Mouse (Mus musculus) heart, adult 8-10 months (tissue): Measurements from ENCODE around the gene 4930404H24Rik. TPM values are rescaled to one million over a fixed set of nuclear protein-coding genes. Genes with fewer than 3 reads are reported as not detected.
"Not testable (repeated sequence)": the region's sequence is repeated elsewhere in the genome, so short reads cannot be mapped to it uniquely, and the experiment has no call there.

ENCODE experiments used
- DNase-seq: peaks from one replicate; pipeline ENCODE4 v3.0.0; 2022; ENCODE audit warnings: low spot score
- total RNA-seq, 4 experiments: library from RNA; stranded (reverse); gene quantifications; 2 replicates each; pipeline ENCODE4 v1.2.4; 2022

The 4930404H24Rik gene
- total RNA-seq, 4 experiments from 2014 or later: not detected

GRCm38 (mm10) chr2:153478583-153478982 is 14.0 kb upstream of the 4930404H24Rik start:
- peak; percentile 73 for DNase-seq

DNA sequence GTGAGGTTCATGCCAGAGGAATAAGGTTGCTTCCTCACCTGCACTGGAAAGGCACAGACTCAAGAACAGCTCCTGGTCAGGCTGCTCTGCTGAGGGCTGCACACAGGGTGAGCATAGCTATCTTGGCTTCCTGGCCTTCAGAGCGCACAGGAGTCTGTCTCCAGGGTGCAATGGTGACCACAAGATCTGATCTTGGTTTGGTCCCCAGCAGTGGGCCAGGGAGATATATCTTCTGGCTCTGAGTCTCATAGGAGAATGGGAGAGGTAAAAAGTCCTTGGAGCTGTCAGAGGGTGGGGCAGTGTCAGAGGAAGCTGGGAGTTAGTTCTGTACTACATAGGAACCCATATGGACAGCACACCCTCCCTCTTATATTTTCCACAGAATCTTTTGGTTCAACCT is 13.1 kb upstream of the 4930404H24Rik start:
- no peak for DNase-seq

DNA sequence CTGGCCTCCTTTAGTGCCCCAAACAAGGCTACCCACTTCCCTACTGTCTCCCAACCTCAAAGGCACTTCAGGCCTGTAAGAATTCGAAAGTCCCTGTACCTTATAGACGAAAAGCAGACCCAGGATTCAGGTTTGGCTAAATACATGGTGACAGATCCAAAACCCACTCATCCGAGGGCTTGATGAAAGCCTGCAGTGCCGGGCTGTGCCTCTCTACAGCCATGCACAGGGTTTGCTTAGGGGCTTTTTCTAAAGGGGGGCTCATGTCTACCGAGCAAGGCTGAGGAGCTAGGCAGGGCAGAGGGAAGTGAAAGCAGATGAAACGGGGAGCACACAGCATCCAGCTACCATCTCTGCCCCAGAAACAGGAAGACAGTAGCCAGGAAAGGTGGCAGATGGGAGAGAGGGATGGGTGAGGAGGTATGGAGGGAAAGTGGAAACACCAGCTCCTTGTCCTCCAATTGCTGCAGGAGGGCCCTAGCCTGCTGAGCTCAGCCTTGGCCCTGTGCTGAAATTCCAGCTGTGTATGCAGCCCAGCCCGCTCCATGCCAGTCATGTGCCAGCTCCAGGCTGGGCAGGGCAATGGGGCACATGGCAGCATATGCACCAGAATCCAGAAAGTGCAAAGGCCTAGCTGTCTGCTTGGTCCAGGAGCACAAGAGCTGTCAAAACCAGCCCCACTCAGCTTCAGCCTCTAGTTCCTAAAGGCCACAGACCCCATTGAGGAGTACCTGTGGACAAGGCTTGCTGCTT is 11.3 kb upstream of the 4930404H24Rik start:
- no peak for DNase-seq

DNA sequence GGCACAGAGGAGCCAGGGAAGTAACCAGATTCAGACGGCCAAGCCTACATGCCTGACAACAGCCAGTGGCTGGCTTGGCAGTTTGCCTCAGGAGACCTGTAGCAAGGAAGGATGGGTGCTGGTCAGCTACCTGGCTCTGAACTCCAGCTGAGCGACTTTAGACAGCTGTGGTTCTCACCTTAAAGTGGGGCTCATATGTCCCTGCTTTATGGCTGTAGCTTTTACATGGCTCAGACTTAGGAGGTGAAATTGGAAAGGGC is 10.8 kb upstream of the 4930404H24Rik start:
- no peak for DNase-seq

DNA sequence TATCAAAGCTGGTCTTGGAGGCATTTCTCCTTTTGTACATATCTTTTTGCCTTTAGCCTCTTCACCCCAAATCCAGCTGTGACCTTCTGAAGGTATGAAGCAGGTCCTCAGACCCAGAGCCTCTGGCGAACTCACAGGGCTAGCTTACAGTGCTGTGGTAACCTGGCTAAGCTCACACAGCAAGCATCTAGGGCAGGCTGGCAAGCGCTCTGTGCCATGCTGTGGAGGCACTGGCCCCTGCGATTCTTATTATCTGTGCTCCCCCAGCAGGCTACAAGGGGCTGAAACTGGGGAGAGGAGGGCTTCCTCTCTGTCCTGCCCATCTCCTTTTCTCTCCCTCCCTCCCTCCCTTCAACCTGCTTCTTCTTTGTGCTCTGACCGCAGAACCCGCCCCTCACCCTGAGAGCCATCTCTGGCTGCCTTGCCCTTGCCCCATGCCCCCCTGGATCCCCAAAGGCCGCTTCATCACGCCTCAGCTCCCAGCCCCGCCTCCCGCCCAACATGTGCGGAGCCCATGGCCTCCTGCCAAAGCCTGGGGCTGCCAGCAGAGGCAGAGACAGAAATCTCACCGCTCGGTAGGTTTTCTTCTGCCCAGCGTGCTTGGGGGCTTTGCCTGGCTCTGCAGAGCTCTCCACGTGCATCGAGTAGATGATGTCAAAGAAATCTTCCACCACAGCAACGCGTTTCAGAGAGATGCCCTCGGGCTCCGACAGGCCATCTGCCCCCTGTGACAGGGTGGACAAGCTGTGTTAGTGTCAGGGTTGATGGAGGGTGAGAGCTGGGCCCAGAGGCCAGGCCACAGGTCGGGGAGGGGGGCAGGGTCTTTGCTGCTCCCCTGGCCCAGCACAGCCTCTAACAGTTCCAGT is 9.2 kb upstream of the 4930404H24Rik start:
- DNase-seq: no peak

GRCm38 (mm10) chr2:153484071-153484470 is 8.5 kb upstream of the 4930404H24Rik start:
- no peak for DNase-seq

GRCm38 (mm10) chr2:153490116-153490515 is 2.5 kb upstream of the 4930404H24Rik start:
- DNase-seq: no peak

GRCm38 (mm10) chr2:153490940-153491339 is 1.6 kb upstream of the 4930404H24Rik start:
- no peak for DNase-seq

DNA sequence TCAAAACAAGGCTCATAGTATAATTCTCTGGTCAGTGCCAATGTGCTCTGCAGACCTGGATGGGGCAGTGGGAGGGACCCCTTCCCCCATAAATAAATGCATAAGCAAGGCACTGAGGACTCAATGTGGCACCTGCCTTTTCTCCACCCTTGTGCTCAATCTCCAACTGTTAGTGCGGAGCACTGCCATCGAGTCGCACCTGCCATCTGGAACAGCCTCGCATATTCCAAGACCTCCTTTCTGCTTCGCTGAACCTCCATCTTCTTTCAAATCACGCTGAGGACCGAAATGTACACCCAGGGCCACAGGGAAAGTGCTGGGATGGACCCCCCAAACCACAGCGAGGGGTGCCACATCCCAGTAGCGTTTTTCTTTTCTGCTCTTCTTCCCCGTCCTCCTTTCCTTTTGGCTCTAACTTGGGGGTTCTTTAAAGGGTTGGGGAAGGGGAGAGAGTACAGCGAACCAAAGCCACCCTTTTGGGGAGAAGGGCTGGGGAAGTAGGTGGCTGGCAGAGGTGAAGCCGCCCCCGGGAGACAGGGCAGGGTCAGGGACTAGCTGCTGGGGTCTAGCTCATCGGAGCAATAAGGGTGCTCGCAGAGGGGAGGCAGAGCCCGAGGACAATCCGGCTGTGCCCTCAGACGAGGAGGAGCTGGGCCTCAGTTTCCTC is 945 bp upstream of the 4930404H24Rik start:
- no peak for DNase-seq

- DNase-seq: no peak
These were observed 442 bp upstream of the 4930404H24Rik start for GRCm38 (mm10) chr2:153492179-153492517.

- no peak for DNase-seq
These were observed 772 bp downstream of the 4930404H24Rik start for GRCm38 (mm10) chr2:153493393-153493731.

GRCm38 (mm10) chr2:153493781-153494292 is 1.2 kb downstream of the 4930404H24Rik start:
- DNase-seq: no peak

- DNase-seq: no peak
These were observed 1.8 kb downstream of the 4930404H24Rik start for GRCm38 (mm10) chr2:153494293-153494811.

- DNase-seq: not testable (repeated sequence)
These were observed 2.8 kb downstream of the 4930404H24Rik start for GRCm38 (mm10) chr2:153495391-153495790.

DNA sequence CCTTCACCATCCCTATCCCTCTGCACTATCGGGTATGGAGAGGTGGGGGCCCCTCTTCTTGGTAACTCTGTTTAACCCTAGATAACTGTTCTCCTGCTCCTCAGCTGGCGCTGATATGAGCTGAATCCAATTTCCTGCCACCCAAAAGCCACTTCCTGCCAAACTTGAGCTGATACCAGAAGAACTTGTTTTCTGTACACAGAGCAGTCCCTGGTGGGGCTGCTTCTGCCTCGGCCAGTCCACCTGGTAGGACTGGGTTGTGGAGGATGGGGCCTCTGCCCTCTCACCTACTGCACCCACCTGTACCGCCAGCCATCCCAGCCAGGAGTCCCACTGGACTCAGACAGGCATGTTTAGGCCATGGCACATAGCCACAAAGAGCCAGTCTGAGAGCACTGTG is 3.2 kb downstream of the 4930404H24Rik start:
- no peak for DNase-seq

DNA sequence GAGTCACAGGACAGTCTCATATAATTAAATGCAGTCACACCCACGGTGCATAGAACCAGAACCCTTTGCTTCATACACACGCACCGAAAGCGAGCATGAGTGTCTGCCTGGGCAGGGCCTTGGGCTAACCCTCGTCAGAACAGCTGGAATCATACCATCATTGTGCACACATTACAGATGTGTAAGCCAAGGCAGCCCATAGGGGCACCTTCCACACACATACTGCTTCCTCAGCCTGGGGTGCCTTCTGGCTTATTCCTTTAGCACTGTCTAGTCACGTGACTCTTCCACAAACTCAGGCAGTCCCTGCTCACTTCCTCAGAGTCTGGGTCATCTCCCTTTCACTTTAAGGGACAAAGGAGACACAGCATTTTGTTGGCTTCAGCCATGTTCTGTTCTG is 3.7 kb downstream of the 4930404H24Rik start:
- no peak for DNase-seq

GRCm38 (mm10) chr2:153496898-153497297 is 4.3 kb downstream of the 4930404H24Rik start:
- DNase-seq: no peak

GRCm38 (mm10) chr2:153499154-153499553 is 6.6 kb downstream of the 4930404H24Rik start:
- DNase-seq: no peak

DNA sequence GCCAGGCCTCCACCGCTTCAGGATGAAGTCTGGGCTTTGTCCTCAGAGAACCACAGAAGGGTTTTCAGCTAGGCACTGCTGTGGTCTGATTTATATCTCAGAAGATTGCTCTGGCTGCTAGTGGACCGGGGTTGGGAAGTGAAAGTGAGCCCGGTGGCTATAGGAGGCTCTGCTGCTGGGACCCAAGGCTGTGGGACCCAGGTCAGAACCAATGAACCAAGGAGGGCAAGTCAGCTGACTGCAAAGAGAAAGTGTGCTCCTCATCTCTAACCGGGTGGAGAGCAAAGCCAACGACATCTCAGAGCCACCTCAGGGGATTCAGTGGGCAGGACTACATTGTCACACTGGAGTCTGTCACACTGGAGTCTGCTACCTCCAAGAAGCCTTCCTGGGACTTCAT is 13.8 kb downstream of the 4930404H24Rik start:
- no peak for DNase-seq

- no peak for DNase-seq
These were observed 15.4 kb downstream of the 4930404H24Rik start for GRCm38 (mm10) chr2:153507969-153508368.

DNA sequence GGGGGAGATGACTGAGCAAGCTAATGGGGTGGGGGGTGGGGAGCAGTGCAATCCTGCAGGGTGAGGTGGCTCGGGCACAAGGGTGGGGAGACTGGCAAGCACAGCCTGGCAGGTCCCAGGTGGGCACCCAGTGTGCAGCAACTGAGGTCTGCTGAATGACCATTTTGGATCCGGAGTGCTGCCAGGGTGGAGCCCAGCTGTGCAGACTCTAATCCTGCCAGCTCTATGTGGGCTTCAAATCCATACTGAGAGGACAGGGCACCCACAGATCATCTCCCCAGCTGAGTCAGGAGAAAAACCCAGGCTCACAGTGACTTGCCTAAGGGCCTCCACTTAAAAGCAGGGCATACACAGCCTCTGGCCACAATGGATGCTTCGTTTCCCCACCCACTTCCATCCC is 15.8 kb downstream of the 4930404H24Rik start:
- DNase-seq: no peak
